Mouse (Mus musculus): ENCODE data around the gene Ap3d1.

GRCm38 (mm10) chr10:80674161-80674711 lies 67.8 kb downstream of the Ap3d1 start:
- TF ChIP-seq CTCF (IDR thresholded peaks at IDR 0.05; ENCODE audit: extremely low read depth, insufficient read depth, insufficient read length, insufficient replicate concordance) (no peak), POLR2A (IDR thresholded peaks at IDR 0.05; ENCODE audit: low read depth, low read length) (no peak)
